Mouse (Mus musculus) common myeloid progenitor, adult 5-6 weeks (primary cell): Measurements from ENCODE around the gene Ngdn. TPM values are rescaled to one million over a fixed set of nuclear protein-coding genes. Genes with fewer than 3 reads are reported as not detected.

ENCODE experiments used
- ATAC-seq: replicated peaks from 2 replicates; pipeline ENCODE4 v1.8.0; 2016; ENCODE audit warnings: low read depth, mild to moderate bottlenecking, moderate TSS enrichment, inconsistent platforms; ENCODE audit not compliant: poor library complexity, severe bottlenecking
- total RNA-seq: library from RNA; stranded (forward); fragments of 200-1000, 187-1606 nt; gene quantifications from 2 replicates; pipeline ENCODE4 v1.2.3, GENCODE M21; 2017

The Ngdn gene
- total RNA-seq, 1 experiment from 2014 or later: 53.3 TPM

- ATAC-seq: no peak
These were observed 50.1 kb downstream of the Ngdn start for GRCm38 (mm10) chr14:55065391-55065790.

- ATAC-seq: no peak
These were observed 50.8 kb downstream of the Ngdn start for GRCm38 (mm10) chr14:55066042-55066441.

GRCm38 (mm10) chr14:55071756-55072155, 56.5 kb downstream of the Ngdn start:
- ATAC-seq: no peak

Other genes with a start within 250 kb of the Ngdn start
- 4.4 and 5.5 TPM in 2 replicates for gene Slc7a8, start 233.5 kb upstream of the Ngdn start, total RNA-seq
- not detected in 2 replicates for gene Rnf212b, start 201.3 kb upstream of the Ngdn start, total RNA-seq
- gene Homez, start 144.5 kb upstream of the Ngdn start, total RNA-seq: 12.5 and 15.6 TPM in 2 replicates
- 5.4 TPM in 1 of 2 replicates, not detected in the other for gene Ppp1r3e, start 137.9 kb upstream of the Ngdn start, total RNA-seq
- 7.8 and 10.3 TPM in 2 replicates for gene Bcl2l2, start 132.1 kb upstream of the Ngdn start, total RNA-seq
- gene Gm20521, start 132.0 kb upstream of the Ngdn start, total RNA-seq: 2.4 TPM in 1 of 2 replicates, not detected in the other
- 466 and 493 TPM in 2 replicates for gene Pabpn1, start 123.0 kb upstream of the Ngdn start, total RNA-seq
- 0.23 and 6.6 TPM in 2 replicates for gene Slc22a17, start 102.3 kb upstream of the Ngdn start, total RNA-seq
- gene Efs, start 89.3 kb upstream of the Ngdn start, total RNA-seq: not detected in 2 replicates
- not detected in 2 replicates for gene Il25, start 82.8 kb upstream of the Ngdn start, total RNA-seq
- not detected in 2 replicates for gene Cmtm5, start 79.2 kb upstream of the Ngdn start, total RNA-seq
- not detected in 2 replicates for gene Myh6, start 48.5 kb upstream of the Ngdn start, total RNA-seq
- gene Gm17428, start 38.5 kb upstream of the Ngdn start, total RNA-seq: not detected in 2 replicates
- not detected in 2 replicates for gene Myh7, start 20.8 kb upstream of the Ngdn start, total RNA-seq
- 2.0 and 5.0 TPM in 2 replicates for gene Zfhx2, start 76.9 kb downstream of the Ngdn start, total RNA-seq
- 8.3 and 12.9 TPM in 2 replicates for gene Thtpa, start 79.3 kb downstream of the Ngdn start, total RNA-seq
- gene Ap1g2, start 91.1 kb downstream of the Ngdn start, total RNA-seq: 25.1 and 30.9 TPM in 2 replicates
- gene Jph4, start 101.5 kb downstream of the Ngdn start, total RNA-seq: not detected in 2 replicates
- gene Dhrs2, start 206.6 kb downstream of the Ngdn start, total RNA-seq: not detected in 2 replicates